Mouse (Mus musculus): ENCODE data around the gene Cyp2c69. TPM values are rescaled to one million over a fixed set of nuclear protein-coding genes. Genes with fewer than 3 reads are reported as not detected.
"Not testable (repeated sequence)": the region's sequence is repeated elsewhere in the genome, so short reads cannot be mapped to it uniquely, and the experiment has no call there.

Gene Cyp2c69
- not detected in 2 replicates for polyA plus RNA-seq (2015; fragmentation: Nextera tagmentation; extraction: Ambion mirVana)

DNA sequence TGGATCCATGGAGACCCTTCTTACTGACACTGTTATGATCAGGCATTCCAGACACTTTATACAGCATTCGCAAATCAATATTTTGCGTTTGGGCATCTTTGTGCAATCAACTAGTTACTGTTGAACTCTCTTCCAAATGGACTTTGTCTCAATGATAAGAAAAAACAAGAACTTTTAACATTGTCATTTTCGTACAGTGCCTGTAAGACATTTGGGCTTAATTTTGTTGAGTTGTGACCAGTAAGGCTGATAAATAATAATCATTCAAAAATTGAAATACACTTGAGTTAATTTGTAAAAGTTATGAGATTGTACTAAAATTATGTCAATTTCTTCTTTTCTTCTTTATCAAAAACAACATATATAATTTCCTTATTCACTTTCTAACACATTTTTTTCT is at the start of gene Cyp2c69:
Gene Cyp2c69, minus strand, starts transcription at position 101 of the 400 bp plus-strand sequence.
- not testable (repeated sequence) for H3K4me1 ChIP-seq (replicated peaks); ATAC-seq (ENCODE audit: low FRiP score); H3K9ac ChIP-seq; H3K4me2 ChIP-seq; H3K27me3 ChIP-seq; H3K36me3 ChIP-seq; H3K9me3 ChIP-seq; H3K4me3 ChIP-seq; H3K27ac ChIP-seq
- 93% methylated on average over 3 of the region's 3 CpGs for WGBS

DNA sequence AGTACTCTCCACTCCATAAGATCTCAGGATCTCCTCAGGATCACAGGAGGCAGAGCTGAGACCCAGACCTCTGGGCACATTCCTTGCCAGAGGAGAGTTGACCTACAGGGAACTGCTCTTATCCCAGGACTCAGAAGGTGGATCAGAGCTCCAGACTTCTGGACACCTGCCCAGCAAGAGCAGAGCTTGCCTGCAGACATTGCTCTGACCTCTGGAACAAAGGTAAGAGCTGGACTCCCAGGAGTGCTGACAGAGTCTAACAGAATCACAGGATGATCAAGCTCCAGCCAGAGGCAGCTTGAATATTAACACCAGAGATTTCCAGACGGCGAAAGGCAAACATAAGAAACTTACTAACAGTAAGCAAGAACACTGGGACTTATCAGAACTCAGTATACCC is 48.8 kb upstream of the Cyp2c69 start:
- Histone ChIP-seq H3K4me2 (no peak overlapping the region), H3K4me3 (no peak overlapping the region), H3K27ac (no peak overlapping the region), H3K4me1 (replicated peaks) (no peaks in the 10 kb centered on the region), H3K27me3 (no peaks in the 10 kb centered on the region), H3K9ac (no peak overlapping the region), H3K36me3 (no peaks in the 10 kb centered on the region), H3K9me3 (peaks cover 3% of the 10 kb centered on the region)
- no peak for ATAC-seq (ENCODE audit: low FRiP score)
- WGBS: 83% methylated on average over 2 of the region's 2 CpGs

DNA sequence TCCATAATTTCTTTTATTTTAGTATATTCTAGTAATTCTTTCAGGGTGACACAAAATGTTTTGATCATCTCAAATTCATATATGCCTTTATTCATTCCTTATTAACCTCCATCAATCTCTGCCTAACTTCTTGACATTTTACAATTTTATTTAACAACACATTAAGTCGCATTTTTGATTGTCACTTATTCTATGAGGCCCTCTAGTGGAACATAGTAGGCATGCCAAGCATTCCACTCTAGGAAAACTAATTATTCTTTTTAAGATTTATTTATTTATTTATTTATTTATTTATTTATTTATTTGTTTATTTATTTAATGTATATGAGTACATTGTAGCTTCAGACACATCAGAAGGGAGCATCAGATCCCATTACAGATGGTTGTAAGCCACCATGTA is 43.4 kb upstream of the Cyp2c69 start:
- Histone ChIP-seq H3K27me3 (no peaks in the 10 kb centered on the region), H3K4me2 (no peak overlapping the region), H3K36me3 (no peaks in the 10 kb centered on the region), H3K27ac (no peak overlapping the region), H3K4me3 (no peak overlapping the region), H3K9ac (no peak overlapping the region), H3K9me3 (peaks cover 3% of the 10 kb centered on the region; the same call in 1 of the 2 replicates), H3K4me1 (replicated peaks) (no peaks in the 10 kb centered on the region)
- WGBS: 58% methylated on average over 1 of the region's 1 CpGs
- no peak for ATAC-seq (ENCODE audit: low FRiP score)

DNA sequence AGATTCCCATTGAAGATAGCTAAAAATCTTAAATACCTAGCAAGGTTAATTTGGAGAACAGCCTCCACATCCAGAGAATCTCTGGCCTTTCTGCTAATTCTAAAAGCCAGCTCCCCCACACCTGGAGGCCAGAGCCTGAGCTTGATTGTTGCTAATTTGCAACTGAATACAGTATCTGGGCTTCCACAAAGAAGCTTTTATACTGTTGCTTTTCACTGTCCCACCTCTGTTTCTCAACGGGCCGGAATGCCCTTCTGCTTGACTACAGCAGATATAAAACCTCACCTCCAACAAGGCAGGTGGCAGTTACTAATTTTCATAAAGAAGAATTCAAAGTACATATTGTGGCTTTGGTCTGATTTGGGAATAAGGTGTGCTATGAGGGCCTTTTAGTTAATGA is 15.1 kb upstream of the Cyp2c69 start:
- Histone ChIP-seq H3K9me3 (peaks cover 3% of the 10 kb centered on the region; the same call in 1 of the 2 replicates), H3K4me2 (no peak overlapping the region), H3K36me3 (no peaks in the 10 kb centered on the region), H3K27ac (no peak overlapping the region), H3K9ac (no peak overlapping the region), H3K27me3 (no peaks in the 10 kb centered on the region), H3K4me1 (replicated peaks) (no peaks in the 10 kb centered on the region), H3K4me3 (no peak overlapping the region)
- no peak for ATAC-seq (ENCODE audit: low FRiP score)
- WGBS: 86% methylated on average over 2 of the region's 2 CpGs

DNA sequence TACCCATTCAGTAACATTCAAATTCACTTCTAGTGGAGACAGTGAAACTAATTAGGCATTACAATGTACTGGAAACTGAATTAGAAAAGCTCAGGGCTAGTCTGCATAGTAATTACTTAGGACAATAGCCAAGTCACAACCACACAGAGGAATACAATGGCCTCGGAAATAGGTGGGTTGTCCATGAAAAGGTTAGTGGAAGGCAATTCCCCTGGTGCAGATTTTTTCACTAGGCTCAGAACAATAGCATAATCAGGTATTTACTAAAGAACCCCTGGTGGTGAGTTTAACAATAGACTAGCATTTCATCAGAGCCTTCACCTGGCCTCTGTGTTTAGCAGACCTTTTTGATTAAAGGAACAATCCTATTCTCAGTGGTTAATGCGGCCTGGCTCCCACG is 3.5 kb upstream of the Cyp2c69 start:
- not testable (repeated sequence) for ATAC-seq (ENCODE audit: low FRiP score); H3K9ac ChIP-seq; H3K4me2 ChIP-seq; H3K4me3 ChIP-seq; H3K27me3 ChIP-seq; H3K36me3 ChIP-seq; H3K27ac ChIP-seq; H3K4me1 ChIP-seq (replicated peaks); H3K9me3 ChIP-seq
- 76% methylated on average over 3 of the region's 3 CpGs for WGBS

DNA sequence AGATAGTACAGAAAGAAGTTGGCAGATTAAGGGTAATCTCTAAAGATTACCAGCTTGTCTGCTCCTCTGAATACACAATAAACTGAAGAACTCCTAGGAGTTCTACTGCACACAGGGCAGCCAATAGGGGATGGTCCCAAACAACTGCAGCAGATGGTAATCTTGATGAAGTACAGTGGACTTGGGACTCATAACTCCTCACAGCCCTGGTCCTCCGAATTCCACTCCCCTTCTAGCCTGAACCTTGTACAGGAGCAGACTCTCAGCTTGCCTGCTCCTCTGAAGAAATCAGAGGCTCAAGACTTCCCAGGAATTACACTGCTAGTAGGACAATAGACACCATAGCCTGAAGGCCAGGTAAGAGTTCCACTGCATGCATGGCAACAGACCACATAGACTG is 20.5 kb downstream of the Cyp2c69 start:
- ATAC-seq (ENCODE audit: low FRiP score): no peak
- Histone ChIP-seq H3K36me3 (no peaks in the 10 kb centered on the region), H3K9me3 (no peaks in the 10 kb centered on the region), H3K27ac (no peak overlapping the region), H3K4me2 (no peak overlapping the region), H3K4me1 (replicated peaks) (no peaks in the 10 kb centered on the region), H3K4me3 (no peak overlapping the region), H3K27me3 (no peaks in the 10 kb centered on the region), H3K9ac (no peak overlapping the region)
- WGBS: 77% methylated on average over 1 of the region's 1 CpGs

DNA sequence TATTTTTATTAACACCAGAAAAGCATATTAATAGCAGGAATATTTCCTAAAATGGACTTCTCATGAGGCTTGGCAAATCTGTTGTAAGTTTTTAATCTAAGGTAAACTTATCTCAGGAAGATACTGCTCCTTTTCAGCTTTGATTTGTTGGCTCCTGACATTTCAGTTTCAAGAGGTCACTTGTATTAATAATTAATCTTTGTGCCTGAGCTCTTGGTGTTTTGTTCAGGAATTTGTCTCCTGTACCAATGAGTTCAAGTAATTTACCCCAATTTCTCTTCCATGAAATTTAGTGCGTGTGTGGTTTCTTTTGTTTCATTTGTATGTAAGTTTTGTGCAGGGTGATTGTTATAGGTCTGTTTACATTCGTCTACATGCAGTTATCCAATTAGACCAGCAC is 65.7 kb downstream of the Cyp2c69 start:
- H3K27ac ChIP-seq; H3K9me3 ChIP-seq; H3K27me3 ChIP-seq; H3K4me3 ChIP-seq; ATAC-seq (ENCODE audit: low FRiP score); H3K36me3 ChIP-seq; H3K4me2 ChIP-seq; H3K9ac ChIP-seq; H3K4me1 ChIP-seq (replicated peaks): not testable (repeated sequence)
- WGBS: 95% methylated on average over 2 of the region's 2 CpGs

DNA sequence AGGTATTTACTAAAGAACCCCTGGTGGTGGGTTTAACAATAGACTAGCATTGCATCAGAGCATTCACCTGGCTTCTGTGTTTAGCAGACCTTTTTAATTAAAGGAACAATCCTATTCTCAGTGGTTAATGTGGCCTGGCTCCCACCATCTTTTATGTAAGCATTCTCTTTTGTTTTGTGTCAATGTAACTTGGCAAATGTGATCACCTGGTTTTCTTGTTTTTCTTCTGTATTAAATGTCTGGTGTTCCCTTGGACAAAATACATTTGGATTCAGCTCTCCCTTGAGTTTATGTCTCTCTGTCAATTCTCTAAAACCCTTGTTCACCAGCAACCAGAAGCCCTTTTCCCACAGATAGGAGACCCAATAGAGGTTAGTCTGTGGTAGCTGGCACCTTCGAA is 70.2 kb downstream of the Cyp2c69 start:
- H3K9me3 ChIP-seq; H3K9ac ChIP-seq; H3K36me3 ChIP-seq; H3K4me3 ChIP-seq; ATAC-seq (ENCODE audit: low FRiP score); H3K4me1 ChIP-seq (replicated peaks); H3K27ac ChIP-seq; H3K4me2 ChIP-seq; H3K27me3 ChIP-seq: not testable (repeated sequence)
- WGBS: 89% methylated on average over 1 of the region's 1 CpGs

DNA sequence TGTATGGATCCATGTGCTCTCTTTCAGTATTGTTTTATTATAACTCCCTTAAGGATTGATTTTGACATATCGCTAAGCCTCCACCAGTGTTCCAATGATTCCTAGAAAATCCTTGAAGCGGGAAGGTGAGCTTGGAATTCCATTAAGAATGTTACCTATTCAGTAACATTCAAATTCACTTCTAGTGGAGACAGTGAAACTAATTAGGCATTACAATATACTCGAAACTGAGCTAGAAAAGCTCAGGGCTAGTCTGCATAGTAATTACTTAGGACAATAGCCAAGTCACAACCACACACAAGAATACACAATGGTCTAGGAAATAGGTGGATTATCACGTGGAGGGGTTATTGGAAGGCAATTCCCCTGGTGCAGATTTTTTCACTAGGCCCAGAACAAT is 70.6 kb downstream of the Cyp2c69 start:
- not testable (repeated sequence) for H3K9me3 ChIP-seq; H3K36me3 ChIP-seq; H3K27ac ChIP-seq; ATAC-seq (ENCODE audit: low FRiP score); H3K9ac ChIP-seq; H3K4me1 ChIP-seq (replicated peaks); H3K4me3 ChIP-seq; H3K4me2 ChIP-seq; H3K27me3 ChIP-seq
- WGBS: 67% methylated on average over 4 of the region's 4 CpGs

DNA sequence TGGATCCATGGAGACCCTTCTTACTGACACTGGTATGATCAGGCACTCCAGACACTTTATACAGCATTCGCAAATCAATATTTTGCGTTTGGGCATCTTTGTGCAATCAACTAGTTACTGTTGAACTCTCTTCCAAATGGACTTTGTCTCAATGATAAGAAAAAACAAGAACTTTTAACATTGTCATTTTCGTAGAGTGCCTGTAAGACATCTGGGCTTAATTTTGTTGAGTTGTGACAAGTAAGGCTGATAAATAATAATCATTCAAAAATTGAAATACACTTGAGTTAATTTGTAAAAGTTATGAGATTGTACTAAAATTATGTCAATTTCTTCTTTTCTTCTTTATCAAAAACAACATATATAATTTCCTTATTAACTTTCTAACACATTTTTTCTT is 73.9 kb downstream of the Cyp2c69 start, which contains the start of gene Cyp2c40:
Gene Cyp2c40, minus strand, starts transcription at position 101 of the 400 bp plus-strand sequence.
- not testable (repeated sequence) for H3K9me3 ChIP-seq; H3K9ac ChIP-seq; H3K4me2 ChIP-seq; H3K36me3 ChIP-seq; ATAC-seq (ENCODE audit: low FRiP score); H3K4me1 ChIP-seq (replicated peaks); H3K27ac ChIP-seq; H3K27me3 ChIP-seq; H3K4me3 ChIP-seq
- WGBS: 90% methylated on average over 3 of the region's 3 CpGs

Other genes starting within 250 kb of the Cyp2c69 start
- not detected in 2 replicates for gene Cyp2c67, start 237.7 kb downstream of the Cyp2c69 start, polyA plus RNA-seq (2015; fragmentation: Nextera tagmentation; extraction: Ambion mirVana)
- gene Cyp2c68, start 145.7 kb downstream of the Cyp2c69 start, polyA plus RNA-seq (2015; fragmentation: Nextera tagmentation; extraction: Ambion mirVana): not detected in 2 replicates
- gene Cyp2c40, start 74.0 kb downstream of the Cyp2c69 start, polyA plus RNA-seq (2015; fragmentation: Nextera tagmentation; extraction: Ambion mirVana): not detected in 2 replicates
- gene Cyp2c37, start 105.6 kb upstream of the Cyp2c69 start, polyA plus RNA-seq (2015; fragmentation: Nextera tagmentation; extraction: Ambion mirVana): not detected in 2 replicates
- gene Cyp2c54, start 187.0 kb upstream of the Cyp2c69 start, polyA plus RNA-seq (2015; fragmentation: Nextera tagmentation; extraction: Ambion mirVana): not detected in 2 replicates
- gene Cyp2c50, start 202.9 kb upstream of the Cyp2c69 start, polyA plus RNA-seq (2015; fragmentation: Nextera tagmentation; extraction: Ambion mirVana): not detected in 2 replicates

Measured in hindbrain, embryonic 13.5 days (tissue).